Mouse (Mus musculus): ENCODE measurements at regions not wholly inside any gene's neighbourhood (a gene's known extent, or its start where the extent isn't known, plus 50 kb on each side); places are given as distances from the start of the nearest gene placed in this dataset.
A peak's percentile ranks its signal among the peaks of the same experiment; 100 is the strongest.

GRCm38 (mm10) chr8:42512056-42512455, 629.2 kb downstream of the Triml1 start:
- DNase-seq = peak; percentile 11 to 13

All from cerebellum, postnatal 14 days (tissue).